Mouse (Mus musculus) MEL (cell line): ENCODE results near the gene Cobll1. TPM values are rescaled to one million over a fixed set of nuclear protein-coding genes. Genes with fewer than 3 reads are reported as not detected.

ENCODE experiments used
- DNase-seq: peaks from one replicate; pipeline ENCODE4 v3.0.0; 2011; ENCODE audit warnings: low read depth, low spot score
- H3K27ac ChIP-seq: 2 replicates; pipeline ENCODE4 v1.5.1; 2012; ENCODE audit warnings: low read depth, mild to moderate bottlenecking, control low read depth, low read length, moderate library complexity; ENCODE audit not compliant: control insufficient read depth
- H3K27me3 ChIP-seq, 2 experiments: fragments of 150-350 bp in 1 of 2; sonication (generic) in 1 of 2; 2 replicates each; pipeline ENCODE4 v1.6.1; 2012; ENCODE audit warnings: low read length in 2 of 2, mild to moderate bottlenecking in 2 of 2, improper control_type of control experiment in 1 of 2, moderate library complexity in 1 of 2; ENCODE audit not compliant: insufficient read depth in 2 of 2, control insufficient read depth in 1 of 2
- H3K36me3 ChIP-seq, 2 experiments: 2 replicates each; pipeline ENCODE4 v1.6.1; 2012 to 2014; ENCODE audit warnings: low read length in 2 of 2, improper control_type of control experiment in 1 of 2, inconsistent platforms in 1 of 2, mild to moderate bottlenecking in 1 of 2; ENCODE audit not compliant: insufficient read depth in 2 of 2, control insufficient read depth in 1 of 2
- H3K4me1 ChIP-seq, 2 experiments: fragments of 150-350 bp in 1 of 2; sonication (generic) in 1 of 2; 2 replicates each; pipeline ENCODE4 v1.6.1; 2012; ENCODE audit warnings: low read length in 2 of 2, improper control_type of control experiment in 1 of 2, mild to moderate bottlenecking in 1 of 2; ENCODE audit not compliant: insufficient read depth in 2 of 2, control insufficient read depth in 1 of 2
- H3K4me3 ChIP-seq, 2 experiments: fragments of 150-350 bp in 1 of 2; sonication (generic) in 1 of 2; 2 replicates each; pipeline ENCODE4 v1.5.1; 2012; ENCODE audit warnings: low read depth in 2 of 2, low read length in 2 of 2, mild to moderate bottlenecking in 2 of 2, moderate library complexity in 2 of 2, control low read depth in 1 of 2, improper control_type of control experiment in 1 of 2; ENCODE audit not compliant: control insufficient read depth in 1 of 2, insufficient read depth in 1 of 2
- H3K79me2 ChIP-seq: 2 replicates; pipeline ENCODE4 v1.6.1; 2012; ENCODE audit warnings: mild to moderate bottlenecking, low read length, moderate library complexity; ENCODE audit not compliant: control insufficient read depth, poor library complexity, insufficient read depth
- H3K9ac ChIP-seq: 2 replicates; pipeline ENCODE4 v1.6.1; 2012; ENCODE audit warnings: low read depth, mild to moderate bottlenecking, control low read depth, low read length, moderate library complexity; ENCODE audit not compliant: control insufficient read depth, poor library complexity, severe bottlenecking
- H3K9me3 ChIP-seq: fragments of 150-350 bp; sonication (generic); replicated peaks from 2 replicates; pipeline ENCODE4 v1.6.1; 2012; ENCODE audit warnings: mild to moderate bottlenecking, low read length, improper control_type of control experiment, moderate library complexity; ENCODE audit not compliant: insufficient read depth
- BHLHE40 ChIP-seq: IDR thresholded peaks from 2 replicates; pipeline ENCODE4 v1.6.1; 2012; ENCODE audit warnings: low read depth, mild to moderate bottlenecking, inconsistent platforms, low read length, improper control_type of control experiment, borderline replicate concordance
- CHD2 ChIP-seq: IDR thresholded peaks from 2 replicates; pipeline ENCODE4 v1.6.1; 2011; ENCODE audit warnings: low read length, improper control_type of control experiment
- CTCF ChIP-seq, 3 experiments: IDR thresholded peaks in 2 of 3; conservative IDR thresholded peaks in 1 of 3; 2 replicates each; pipeline ENCODE4 v1.5.1; 2011 to 2012; ENCODE audit warnings: low read length in 3 of 3, low read depth in 2 of 3, mild to moderate bottlenecking in 2 of 3, improper control_type of control experiment in 1 of 3, inconsistent platforms in 1 of 3, mixed read lengths in 1 of 3, moderate library complexity in 1 of 3; ENCODE audit not compliant: control insufficient read depth in 1 of 3, insufficient read depth in 1 of 3, poor library complexity in 1 of 3, severe bottlenecking in 1 of 3
- ELF1 ChIP-seq: IDR thresholded peaks from 2 replicates; pipeline ENCODE4 v1.6.1; 2014; ENCODE audit warnings: low read depth, mild to moderate bottlenecking, inconsistent platforms, low read length, improper control_type of control experiment, moderate library complexity
- EP300 ChIP-seq, 2 experiments: IDR thresholded peaks; 2 replicates each; pipeline ENCODE4 v1.6.1; 2011; ENCODE audit warnings: improper control_type of control experiment in 2 of 2, low read length in 2 of 2, low read depth in 1 of 2, mild to moderate bottlenecking in 1 of 2
- GABPA ChIP-seq: IDR thresholded peaks from 2 replicates; pipeline ENCODE4 v1.6.1; 2012; ENCODE audit warnings: low read depth, mild to moderate bottlenecking, inconsistent platforms, low read length, improper control_type of control experiment, moderate library complexity
- KAT2A ChIP-seq: conservative IDR thresholded peaks from 2 replicates; pipeline ENCODE4 v1.6.1; 2012; ENCODE audit warnings: low read depth, low read length, improper control_type of control experiment, inconsistent platforms
- MAX ChIP-seq: IDR thresholded peaks from 2 replicates; pipeline ENCODE4 v1.6.1; 2011; ENCODE audit warnings: low read length, improper control_type of control experiment
- MYB ChIP-seq: IDR thresholded peaks from 2 replicates; pipeline ENCODE4 v1.6.1; 2011; ENCODE audit warnings: mild to moderate bottlenecking, low read depth, low read length, improper control_type of control experiment
- POLR2A ChIP-seq, 2 experiments: IDR thresholded peaks; 2 replicates each; pipeline ENCODE4 v1.6.1; 2011 to 2012; ENCODE audit warnings: low read length in 2 of 2, mild to moderate bottlenecking in 2 of 2, control low read depth in 1 of 2, improper control_type of control experiment in 1 of 2, low read depth in 1 of 2, moderate library complexity in 1 of 2; ENCODE audit not compliant: control insufficient read depth in 1 of 2, insufficient read depth in 1 of 2, poor library complexity in 1 of 2
- SIN3A ChIP-seq: IDR thresholded peaks from 2 replicates; pipeline ENCODE4 v1.6.1; 2012; ENCODE audit warnings: low read length, improper control_type of control experiment, inconsistent platforms
- TAL1 ChIP-seq: IDR thresholded peaks from 2 replicates; pipeline ENCODE4 v1.6.1; 2012; ENCODE audit warnings: mild to moderate bottlenecking, inconsistent platforms, low read length, moderate library complexity, mixed read lengths
- TBP ChIP-seq: IDR thresholded peaks from 2 replicates; pipeline ENCODE4 v1.8.0; 2011; ENCODE audit warnings: low read depth, low read length, improper control_type of control experiment
- TCF12 ChIP-seq: IDR thresholded peaks from 2 replicates; pipeline ENCODE4 v1.6.1; 2014; ENCODE audit warnings: low read depth, mild to moderate bottlenecking, inconsistent platforms, low read length, improper control_type of control experiment, moderate library complexity
- UBTF ChIP-seq: IDR thresholded peaks from 2 replicates; pipeline ENCODE4 v1.6.1; 2012; ENCODE audit warnings: low read depth, mild to moderate bottlenecking, inconsistent platforms, low read length, improper control_type of control experiment, moderate library complexity, borderline replicate concordance; ENCODE audit not compliant: insufficient read depth
- USF1 ChIP-seq: IDR thresholded peaks from 2 replicates; pipeline ENCODE4 v1.6.1; 2014; ENCODE audit warnings: low read depth, mild to moderate bottlenecking, inconsistent platforms, low read length, improper control_type of control experiment, moderate library complexity
- ZKSCAN1 ChIP-seq: IDR thresholded peaks from 2 replicates; pipeline ENCODE4 v1.6.1; 2012; ENCODE audit warnings: low read depth, mild to moderate bottlenecking, inconsistent platforms, low read length, improper control_type of control experiment, moderate library complexity
- ZMIZ1 ChIP-seq: IDR thresholded peaks from 2 replicates; pipeline ENCODE4 v1.6.1; 2012; ENCODE audit warnings: low read depth, mild to moderate bottlenecking, inconsistent platforms, low read length, improper control_type of control experiment, moderate library complexity
- ZNF384 ChIP-seq: IDR thresholded peaks from 2 replicates; pipeline ENCODE4 v1.6.1; 2012; ENCODE audit warnings: low read depth, mild to moderate bottlenecking, inconsistent platforms, low read length, improper control_type of control experiment
- polyA plus RNA-seq, 2 experiments: library from polyadenylated mRNA; stranded (reverse) in 1 of 2; unstranded in 1 of 2; fragments of >175 nt in 1 of 2; fragments of >200 nt in 1 of 2; gene quantifications; 2 replicates each; pipeline versions ENCODE4 v1.2.1 to v1.2.4; 2012; ENCODE audit warnings: low replicate concordance in 2 of 2, low read depth in 1 of 2; ENCODE audit not compliant: insufficient read length in 2 of 2, insufficient read depth in 1 of 2, missing spikeins in 1 of 2
- total RNA-seq: library from RNA; depleted of rRNA; stranded (reverse); fragments of 300-350 nt; gene quantifications from 2 replicates; pipeline ENCODE4 v1.2.3, GENCODE M21; 2012

Gene Cobll1
- total and polyA plus RNA-seq, 3 experiments, result not detected

GRCm38 (mm10) chr2:65075840-65076239 lies 163.4 kb downstream of the Cobll1 start:
- Histone ChIP-seq H3K9ac (no peak overlapping the region), H3K27ac (no peak overlapping the region), H3K36me3 (no peaks in the 10 kb centered on the region), H3K4me1 (no peaks in the 10 kb centered on the region), H3K9me3 (no peaks in the 10 kb centered on the region), H3K27me3 (no peaks in the 10 kb centered on the region), H3K79me2 (no peaks in the 10 kb centered on the region), H3K4me3 (no peak overlapping the region)
- DNase-seq, result no peak
- TF ChIP-seq ZKSCAN1, result no peak
- no peak for TF ChIP-seq UBTF
- no peak for TF ChIP-seq CTCF (IDR thresholded peaks at IDR 0.05 in 2 of 3, conservative IDR thresholded peaks at IDR 0.05 in 1 of 3; ENCODE audit: control insufficient read depth in 1 of 3, insufficient read depth in 1 of 3, low read depth in 2 of 3, low read length in 3 of 3, poor library complexity in 1 of 3, severe bottlenecking in 1 of 3)
- no peak for TF ChIP-seq KAT2A
- TF ChIP-seq TBP, result no peak
- TF ChIP-seq CHD2, result no peak
- no peak for TF ChIP-seq TAL1
- no peak for TF ChIP-seq POLR2A (IDR thresholded peaks at IDR 0.05; ENCODE audit: control insufficient read depth in 1 of 2, insufficient read depth in 1 of 2, low read depth in 1 of 2, low read length in 2 of 2, poor library complexity in 1 of 2)
- no peak for TF ChIP-seq GABPA
- no peak for TF ChIP-seq BHLHE40
- no peak for TF ChIP-seq MAX
- no peak for TF ChIP-seq SIN3A
- no peak for TF ChIP-seq USF1
- TF ChIP-seq TCF12, result no peak
- no peak for TF ChIP-seq MYB
- no peak for TF ChIP-seq ZMIZ1
- TF ChIP-seq ZNF384, result no peak

- no peaks in the 10 kb centered on the region for H3K4me1 ChIP-seq
- no peaks in the 10 kb centered on the region for H3K27me3 ChIP-seq
- no peak overlapping the region for H3K27ac ChIP-seq
- H3K9me3 ChIP-seq, result no peaks in the 10 kb centered on the region
- no peak overlapping the region for H3K9ac ChIP-seq
- TF ChIP-seq ZNF384, result no peak
- no peak for TF ChIP-seq ELF1
- no peak for TF ChIP-seq TCF12
- no peak for TF ChIP-seq MAX
- no peak for TF ChIP-seq EP300 (IDR thresholded peaks at IDR 0.05; ENCODE audit: low read depth in 1 of 2, low read length in 2 of 2)
- no peak for TF ChIP-seq TBP
- no peak for DNase-seq
- H3K4me3 ChIP-seq, result no peak overlapping the region
- no peaks in the 10 kb centered on the region for H3K79me2 ChIP-seq
- H3K36me3 ChIP-seq, result no peaks in the 10 kb centered on the region
These were observed 163.8 kb downstream of the Cobll1 start for GRCm38 (mm10) chr2:65075431-65075830.
